Mouse (Mus musculus) heart, embryonic 13.5 days (tissue): Measurements from ENCODE around the gene Rpl41. TPM values are rescaled to one million over a fixed set of nuclear protein-coding genes. Genes with fewer than 3 reads are reported as not detected.
"Not testable (repeated sequence)": the region's sequence is repeated elsewhere in the genome, so short reads cannot be mapped to it uniquely, and the experiment has no call there.

Experiments used
- ATAC-seq: fragments of 200-750 bp; cut with Nextera tagmentation; 2 replicates; pipeline ENCODE4 v1.8.0; 2017; ENCODE audit warnings: moderate TSS enrichment; ENCODE audit not compliant: insufficient number of reproducible peaks, low FRiP score, low TSS enrichment; ENCODE audit errors: extremely low read depth
- H3K27ac ChIP-seq: fragments of 300-500 bp; sonication (generic); replicated peaks from 2 replicates; pipeline ENCODE4 v1.5.1; 2015; ENCODE audit warnings: moderate library complexity, mild to moderate bottlenecking, inconsistent platforms
- H3K27me3 ChIP-seq: fragments of 300-500 bp; sonication (generic); replicated peaks from 2 replicates; pipeline ENCODE4 v1.6.1; 2015; ENCODE audit warnings: mild to moderate bottlenecking, inconsistent platforms
- H3K36me3 ChIP-seq: fragments of 300-500 bp; sonication (generic); 2 replicates; pipeline ENCODE4 v1.6.1; 2015; ENCODE audit warnings: mild to moderate bottlenecking, inconsistent platforms
- H3K4me1 ChIP-seq: fragments of 300-500 bp; sonication (generic); 2 replicates; pipeline ENCODE4 v1.6.1; 2015; ENCODE audit warnings: inconsistent platforms
- H3K4me2 ChIP-seq: fragments of 300-500 bp; sonication (generic); 2 replicates; pipeline ENCODE4 v1.6.1; 2015; ENCODE audit warnings: inconsistent platforms, mild to moderate bottlenecking, moderate library complexity
- H3K4me3 ChIP-seq: fragments of 300-500 bp; sonication (generic); 2 replicates; pipeline ENCODE4 v1.5.1; 2015; ENCODE audit warnings: moderate library complexity, mild to moderate bottlenecking, inconsistent platforms
- H3K9ac ChIP-seq: fragments of 300-500 bp; sonication (generic); 2 replicates; pipeline ENCODE4 v1.6.1; 2015; ENCODE audit warnings: inconsistent platforms, mild to moderate bottlenecking, moderate library complexity
- H3K9me3 ChIP-seq: fragments of 300-500 bp; sonication (generic); 2 replicates; pipeline ENCODE4 v1.6.1; 2016; ENCODE audit warnings: inconsistent platforms
- WGBS: fragments of 180-500 bp; shearing (Covaris S2); methylation state at CpG from one replicate; pipeline ENCODE4 v1.1.7; 2015; ENCODE audit warnings: mixed read lengths; 5-methylcytosine and 5-hydroxymethylcytosine counted together
- polyA plus RNA-seq: library from polyadenylated mRNA; unstranded; fragments of >200 nt; fragmentation: Nextera tagmentation; extraction: Ambion mirVana; gene quantifications from 2 replicates; pipeline ENCODE4 v1.2.1, GENCODE M21; 2015

The Rpl41 gene
- polyA plus RNA-seq, 1 experiment from 2014 or later, result 2,656 TPM

DNA sequence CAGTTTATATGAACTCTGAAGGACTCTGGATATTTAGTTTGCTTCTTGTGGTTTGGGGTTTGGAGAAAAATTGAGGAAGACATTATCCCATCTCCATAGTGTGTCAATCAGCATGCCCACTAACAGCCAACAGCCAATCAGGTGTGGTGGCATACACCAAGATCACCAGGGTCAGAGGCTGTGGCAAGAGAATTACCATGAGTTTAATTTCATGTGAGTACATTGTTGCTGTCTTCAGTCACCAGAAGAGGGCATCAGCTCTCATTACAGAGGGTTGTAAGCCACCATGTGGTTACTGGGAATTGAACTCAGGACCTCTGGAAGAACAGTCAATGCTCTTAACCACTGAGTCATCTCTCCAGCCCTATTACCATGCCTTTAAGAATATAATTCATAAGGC lies 7.2 kb upstream of the Rpl41 start:
- Histone ChIP-seq H3K4me2 (no peak overlapping the region), H3K27ac (no peak overlapping the region), H3K4me1 (no peaks in the 10 kb centered on the region), H3K36me3 (peaks cover 44% of the 10 kb centered on the region), H3K9me3 (no peaks in the 10 kb centered on the region), H3K9ac (no peak overlapping the region), H3K27me3 (no peaks in the 10 kb centered on the region), H3K4me3 (no peak overlapping the region)
- no peak for ATAC-seq

DNA sequence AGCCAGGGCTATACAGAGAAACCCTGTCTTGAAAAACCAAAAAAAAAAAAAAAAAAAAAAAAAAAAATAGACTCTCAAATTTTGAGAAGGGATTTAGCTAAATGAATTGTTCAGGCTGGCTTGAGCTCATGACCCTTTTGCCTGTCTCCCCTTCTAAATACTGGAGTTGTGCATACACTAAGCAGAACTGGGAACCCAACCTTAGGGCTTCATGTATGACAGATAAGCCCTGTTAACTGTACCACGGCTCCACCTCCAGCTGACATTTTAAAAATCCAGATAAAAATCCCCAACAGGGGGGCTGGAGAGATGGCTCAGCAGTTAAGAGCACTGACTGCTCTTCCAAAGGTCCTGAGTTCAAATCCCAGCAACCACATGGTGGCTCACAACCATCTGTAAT lies 6.5 kb upstream of the Rpl41 start:
- ATAC-seq, H3K27ac ChIP-seq, H3K9ac ChIP-seq, H3K27me3 ChIP-seq, H3K4me2 ChIP-seq, H3K4me1 ChIP-seq, H3K9me3 ChIP-seq, H3K4me3 ChIP-seq: not testable (repeated sequence)
- WGBS, result 71% methylated on average over 1 of the region's 1 CpGs
- peaks cover 36% of the 10 kb centered on the region for H3K36me3 ChIP-seq

DNA sequence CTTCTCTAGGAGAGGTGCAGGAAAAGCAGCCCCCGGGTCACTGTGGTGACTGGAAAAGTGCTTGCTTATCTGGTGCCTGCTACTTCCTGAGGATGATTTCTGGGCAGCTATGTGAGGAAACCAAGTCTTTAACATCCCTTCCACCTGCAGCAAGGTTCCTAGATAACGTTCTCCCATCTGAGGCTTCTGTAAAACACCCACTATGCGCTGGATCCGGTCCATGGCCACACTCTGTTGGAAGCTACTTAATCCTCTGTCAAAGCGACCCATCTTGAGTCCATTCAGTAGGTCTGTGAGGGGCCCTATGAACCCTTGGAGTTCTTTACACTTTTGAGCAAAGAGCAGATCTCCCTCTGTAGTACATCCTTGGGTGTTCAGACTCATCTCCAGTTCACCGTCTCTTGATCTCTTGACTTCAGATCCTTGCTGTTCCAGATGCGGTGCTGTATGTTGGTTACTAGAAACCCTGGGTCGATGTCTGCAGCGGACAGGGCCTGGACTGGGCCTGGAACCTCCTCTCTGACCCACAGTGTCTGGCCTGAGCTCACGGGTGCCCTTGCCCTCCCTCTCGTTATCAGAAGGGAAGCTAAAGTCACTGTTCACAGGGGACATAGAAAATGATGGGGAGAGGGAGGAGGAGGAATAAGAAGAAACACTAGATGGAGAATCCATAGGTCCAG lies 1.2 kb upstream of the Rpl41 start:
- WGBS, result 78% methylated on average over 11 of the region's 11 CpGs
- not testable (repeated sequence) for ATAC-seq

DNA sequence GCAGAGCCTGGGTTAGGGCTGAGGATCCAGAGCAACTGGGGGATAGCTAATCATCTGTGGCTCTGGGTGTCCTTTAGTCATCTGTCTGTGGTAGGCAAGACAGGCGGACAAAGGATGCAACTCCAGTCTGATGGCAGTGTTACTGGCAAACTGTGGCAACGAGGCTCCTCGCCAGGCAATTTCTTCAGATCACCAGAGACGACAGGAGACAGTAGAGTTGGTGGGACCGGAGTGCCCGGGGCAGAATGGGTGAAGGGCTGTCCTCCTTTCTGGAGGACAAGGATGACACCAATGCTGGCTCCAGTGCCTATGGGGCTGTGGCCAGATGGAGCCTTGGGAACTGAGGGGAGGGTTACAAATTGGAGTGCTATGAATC lies 565 bp upstream of the Rpl41 start:
- not testable (repeated sequence) for H3K9ac ChIP-seq, H3K27me3 ChIP-seq, H3K4me3 ChIP-seq, ATAC-seq, H3K27ac ChIP-seq, H3K9me3 ChIP-seq
- H3K4me1 ChIP-seq, result peaks cover 15% of the 10 kb centered on the region
- WGBS, result 64% methylated on average over 6 of the region's 6 CpGs
- H3K4me2 ChIP-seq, result peak overlapping the region; percentile 93; the same call in 1 of the 2 replicates
- peaks cover 13% of the 10 kb centered on the region for H3K36me3 ChIP-seq

More for the DNA sequence above, 1.2 kb upstream of the Rpl41 start:
- H3K9me3 ChIP-seq, H3K4me3 ChIP-seq, H3K9ac ChIP-seq, H3K27me3 ChIP-seq, H3K4me2 ChIP-seq, H3K27ac ChIP-seq, H3K36me3 ChIP-seq: not testable (repeated sequence)
- H3K4me1 ChIP-seq, result peaks cover 15% of the 10 kb centered on the region

DNA sequence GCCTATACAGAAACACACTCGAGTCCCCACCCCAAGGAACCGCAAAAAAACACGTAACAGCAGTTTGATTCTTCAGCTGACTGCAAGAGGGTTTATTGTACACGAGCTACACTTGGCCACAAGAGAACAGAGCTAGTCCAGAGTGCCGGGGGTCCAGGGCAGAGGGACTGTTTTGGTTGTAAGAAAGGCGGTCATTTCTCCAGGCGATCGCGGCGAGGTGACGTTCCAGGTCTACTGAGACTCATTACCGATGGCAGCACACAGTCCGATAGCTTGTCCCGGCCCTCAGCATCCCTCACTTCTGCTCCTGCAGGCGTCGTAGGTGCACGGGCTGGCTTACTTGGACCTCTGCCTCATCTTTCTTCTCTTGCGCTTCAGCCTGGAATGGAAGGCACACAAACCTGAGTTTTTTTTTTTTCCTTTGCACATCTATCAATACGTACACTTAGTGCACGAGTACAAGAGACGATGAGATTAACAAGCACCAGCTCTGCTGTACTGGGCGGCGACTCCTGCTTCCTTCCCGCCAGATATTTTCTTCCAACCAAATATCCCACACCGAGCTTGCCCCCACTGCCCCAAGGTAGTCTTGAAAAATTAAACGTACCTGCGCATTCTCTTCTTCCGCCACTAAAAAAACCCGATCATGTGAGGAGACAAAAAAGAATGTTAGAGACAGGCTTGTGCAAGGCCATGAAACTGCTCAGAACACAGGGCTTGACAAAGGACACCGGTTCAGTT lies 884 bp downstream of the Rpl41 start:
- H3K36me3 ChIP-seq, result peaks cover 27% of the 10 kb centered on the region
- peak overlapping the region; percentile 99 for H3K9ac ChIP-seq
- H3K27ac ChIP-seq, result peak overlapping the region; percentile 97
- not testable (repeated sequence) for H3K9me3 ChIP-seq, H3K27me3 ChIP-seq, ATAC-seq
- H3K4me3 ChIP-seq, result peak overlapping the region; percentile 83
- H3K4me2 ChIP-seq, result peak overlapping the region; percentile 93
- H3K4me1 ChIP-seq, result peaks cover 27% of the 10 kb centered on the region
- 3% methylated on average over 30 of the region's 30 CpGs for WGBS

DNA sequence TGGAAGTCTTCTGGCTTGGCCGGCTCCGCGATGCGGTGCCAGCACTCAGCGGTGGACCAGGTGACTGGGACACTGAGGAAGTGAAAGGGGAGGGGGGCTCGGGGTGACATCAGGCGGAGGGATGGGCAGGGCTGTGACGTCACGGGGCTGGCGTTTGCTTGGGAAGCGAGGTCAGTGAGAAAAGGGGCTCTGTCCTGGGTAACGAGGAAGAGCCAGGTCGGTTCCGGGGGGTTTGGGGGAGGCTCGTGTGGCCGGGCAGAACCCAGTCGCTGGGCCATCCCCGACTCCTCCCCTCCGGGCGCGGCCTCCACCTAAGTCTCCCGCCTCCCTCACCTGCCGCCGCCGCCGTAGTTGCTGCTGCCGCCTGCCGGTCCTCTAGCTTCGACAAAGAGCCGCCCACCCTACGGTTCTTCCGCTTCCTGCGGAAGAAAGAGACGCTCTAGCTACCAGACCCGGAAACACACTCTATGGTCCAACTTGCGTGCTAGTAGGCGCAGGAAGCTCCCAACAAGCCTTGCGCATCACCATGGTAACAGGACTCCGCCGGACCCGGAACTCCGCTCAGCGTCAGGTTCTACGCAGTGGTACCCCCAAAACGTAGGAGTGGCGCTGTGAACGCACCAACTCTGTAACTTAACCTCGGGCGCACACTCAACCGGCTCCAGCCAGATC lies 1.6 kb downstream of the Rpl41 start, which contains the start of gene Zc3h10:
Zc3h10 (minus strand) TSS at position 414 of the 672 bp plus-strand sequence.
- Histone ChIP-seq H3K27me3 (no peaks in the 10 kb centered on the region), H3K9me3 (no peaks in the 10 kb centered on the region), H3K27ac (peak within 1 kb of the TSS; percentile 97), H3K9ac (peak within 1 kb of the TSS; percentile 99), H3K4me1 (peaks cover 31% of the 10 kb centered on the region), H3K4me3 (peak within 1 kb of the TSS; percentile 83), H3K4me2 (peak within 1 kb of the TSS; percentile 93), H3K36me3 (peaks cover 34% of the 10 kb centered on the region)
- WGBS, result under 1% methylated on average over 49 of the region's 50 CpGs
- ATAC-seq, result peak; percentile 87

DNA sequence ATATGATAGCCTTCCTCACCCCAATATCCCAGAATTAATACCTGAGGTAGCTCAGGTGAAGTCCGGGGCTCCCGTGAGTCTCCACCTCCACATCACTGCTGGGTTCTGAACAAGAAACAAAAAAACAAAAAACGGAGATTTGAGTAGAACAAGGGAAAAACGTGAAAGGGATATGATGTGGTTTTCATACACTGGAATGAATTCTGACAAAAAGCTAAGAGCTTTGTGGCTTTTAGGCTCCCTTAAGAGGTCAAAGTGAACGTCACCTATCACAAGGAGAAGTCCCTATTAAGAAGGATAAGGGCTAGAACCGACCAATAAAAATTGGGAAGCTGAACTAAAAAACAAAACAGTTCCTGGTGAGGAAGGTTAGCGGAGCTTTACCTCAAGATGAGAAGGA lies 2.3 kb downstream of the Rpl41 start:
- Histone ChIP-seq H3K27ac (peak overlapping the region; percentile 96), H3K4me1 (peaks cover 31% of the 10 kb centered on the region), H3K36me3 (peaks cover 40% of the 10 kb centered on the region), H3K27me3 (no peaks in the 10 kb centered on the region), H3K4me2 (peak overlapping the region; percentile 93), H3K9me3 (no peaks in the 10 kb centered on the region), H3K9ac (peak overlapping the region; percentile 99), H3K4me3 (peak overlapping the region; percentile 83)
- 14% methylated on average over 7 of the region's 7 CpGs for WGBS
- ATAC-seq, result no peak

DNA sequence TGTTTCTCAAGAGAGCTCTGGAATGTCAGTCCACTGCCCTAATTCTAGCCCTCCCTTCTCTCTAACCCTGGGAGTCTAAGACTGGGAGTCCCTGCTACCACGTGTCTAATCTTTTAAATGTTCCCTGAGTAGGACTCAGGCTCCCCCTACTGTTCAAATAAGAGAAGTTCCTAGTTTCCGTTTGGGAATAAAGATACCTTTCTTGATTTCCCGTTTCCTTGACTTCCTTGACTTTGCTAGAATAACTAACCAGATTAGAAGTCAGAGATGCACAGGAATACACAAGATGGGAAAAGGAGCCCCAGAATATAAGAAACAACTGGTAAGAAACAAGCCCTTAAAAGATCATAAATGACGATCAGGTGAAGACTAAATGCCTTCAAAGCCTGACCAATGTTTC lies 2.7 kb downstream of the Rpl41 start:
- H3K9me3 ChIP-seq, result no peaks in the 10 kb centered on the region
- no peak for ATAC-seq
- 7% methylated on average over 4 of the region's 4 CpGs for WGBS
- H3K36me3 ChIP-seq, result peaks cover 43% of the 10 kb centered on the region
- H3K4me1 ChIP-seq, result peaks cover 31% of the 10 kb centered on the region
- peak overlapping the region; percentile 83 for H3K4me3 ChIP-seq
- H3K27ac ChIP-seq, result peak overlapping the region; percentile 96
- peak overlapping the region; percentile 93 for H3K4me2 ChIP-seq
- no peaks in the 10 kb centered on the region for H3K27me3 ChIP-seq
- H3K9ac ChIP-seq, result peak overlapping the region; percentile 99

DNA sequence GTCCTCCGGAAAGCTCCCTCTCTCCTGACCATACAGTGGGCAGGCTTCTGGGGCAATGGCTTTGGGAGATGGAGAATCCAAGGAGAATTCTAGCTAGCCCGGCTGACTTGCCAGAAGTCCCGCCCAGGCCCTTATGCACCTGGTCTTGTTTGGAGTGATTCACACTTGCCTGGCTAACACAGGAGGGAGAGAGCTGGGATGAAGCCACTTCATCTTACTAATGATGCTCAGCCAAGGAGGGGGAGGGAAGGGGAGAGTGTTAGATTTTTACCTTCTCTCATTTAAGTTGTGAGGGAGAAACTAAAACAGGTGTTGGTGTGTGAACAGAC lies 3.6 kb downstream of the Rpl41 start:
- Histone ChIP-seq H3K27me3 (no peaks in the 10 kb centered on the region), H3K36me3 (peaks cover 49% of the 10 kb centered on the region), H3K9ac (peak overlapping the region; percentile 42; the same call in 1 of the 2 replicates), H3K4me1 (peaks cover 31% of the 10 kb centered on the region), H3K4me2 (no peak overlapping the region), H3K9me3 (no peaks in the 10 kb centered on the region), H3K27ac (no peak overlapping the region), H3K4me3 (no peak overlapping the region)
- no peak for ATAC-seq
- 82% methylated on average over 3 of the region's 3 CpGs for WGBS

DNA sequence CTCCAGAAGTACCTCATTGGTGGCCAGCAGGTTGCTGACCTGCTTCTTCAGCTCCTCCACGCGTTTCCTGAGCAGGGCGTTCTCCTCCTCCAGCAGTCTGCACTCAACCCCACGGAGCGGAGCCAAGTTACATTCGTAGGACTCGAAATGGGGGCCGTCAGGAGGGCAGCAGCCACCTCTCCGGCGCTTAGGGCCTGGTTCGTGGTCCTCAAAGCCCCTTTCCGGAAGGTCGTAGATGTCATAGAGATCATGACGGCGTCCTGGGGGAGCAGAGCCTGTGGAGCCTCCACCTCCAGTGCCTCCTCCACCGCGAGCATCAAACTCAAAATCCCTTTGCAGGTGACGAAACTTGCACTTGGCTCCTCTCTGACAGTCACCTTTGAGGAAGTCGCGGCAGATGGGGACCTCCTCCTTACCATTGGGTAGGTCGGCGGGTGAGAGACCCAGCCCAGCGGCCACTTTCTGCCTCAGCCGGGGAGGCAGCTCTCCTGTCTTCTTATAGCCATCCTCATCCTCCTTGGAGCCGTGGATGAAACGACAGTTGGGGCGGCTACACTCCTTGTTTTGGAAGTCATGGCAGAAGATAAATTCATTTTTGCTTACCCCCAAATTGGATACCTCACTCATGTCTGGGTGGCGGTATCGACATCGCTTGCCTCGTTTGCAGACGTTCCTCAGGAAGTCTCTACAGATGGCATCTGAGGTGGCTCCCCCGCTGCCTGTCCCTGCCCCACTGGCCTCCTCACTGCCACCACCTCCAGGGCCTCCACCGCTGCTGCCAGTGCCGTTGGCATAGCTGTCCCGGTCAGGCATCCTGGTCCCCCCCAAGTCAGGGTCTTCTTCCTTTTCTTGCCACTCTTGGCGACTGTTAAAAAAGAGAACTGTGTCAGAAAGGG lies 4.2 kb downstream of the Rpl41 start:
- WGBS, result 91% methylated on average over 37 of the region's 37 CpGs
- peak overlapping the region; percentile 42; the same call in 1 of the 2 replicates for H3K9ac ChIP-seq
- H3K4me3 ChIP-seq, result no peak overlapping the region
- no peaks in the 10 kb centered on the region for H3K9me3 ChIP-seq
- H3K4me1 ChIP-seq, result peaks cover 31% of the 10 kb centered on the region
- H3K4me2 ChIP-seq, result no peak overlapping the region
- H3K36me3 ChIP-seq, result peaks cover 49% of the 10 kb centered on the region
- H3K27ac ChIP-seq, result no peak overlapping the region
- no peaks in the 10 kb centered on the region for H3K27me3 ChIP-seq
- no peak for ATAC-seq

DNA sequence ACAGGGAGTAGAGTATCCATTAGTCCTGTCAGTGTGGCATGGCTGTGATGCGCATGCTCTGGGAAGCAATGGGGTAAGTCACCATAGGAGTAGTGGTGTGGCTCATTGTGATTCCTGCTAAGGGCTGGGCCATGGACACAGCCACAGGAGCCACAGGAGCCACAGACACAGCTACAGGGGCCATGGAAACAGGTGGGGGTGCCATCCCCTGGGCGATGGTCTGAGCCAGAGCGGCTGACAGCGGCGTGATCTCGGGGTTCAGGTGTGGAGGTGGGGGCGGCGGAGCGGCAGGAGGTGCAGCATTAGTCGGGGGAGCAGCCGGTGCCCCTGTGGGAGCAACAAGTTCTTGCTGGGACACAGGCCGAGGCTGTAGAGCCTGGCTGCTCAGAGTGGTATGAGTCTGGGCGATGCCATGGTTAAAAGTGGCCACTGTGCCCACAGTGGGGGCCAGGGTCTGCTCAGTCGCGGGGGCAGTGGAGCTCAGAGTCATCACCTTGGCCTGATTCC lies 4.9 kb downstream of the Rpl41 start:
- Histone ChIP-seq H3K27me3 (no peaks in the 10 kb centered on the region), H3K27ac (no peak overlapping the region), H3K4me2 (no peak overlapping the region), H3K4me3 (no peak overlapping the region), H3K4me1 (peaks cover 28% of the 10 kb centered on the region), H3K36me3 (peaks cover 49% of the 10 kb centered on the region), H3K9ac (no peak overlapping the region), H3K9me3 (no peaks in the 10 kb centered on the region)
- no peak for ATAC-seq
- WGBS, result 95% methylated on average over 15 of the region's 15 CpGs
